Mouse (Mus musculus): ENCODE data around the gene Sptlc2. TPM values are rescaled to one million over a fixed set of nuclear protein-coding genes. Genes with fewer than 3 reads are reported as not detected.

Gene Sptlc2
- polyA plus RNA-seq, 1 experiment, result 44.7 TPM

- TF ChIP-seq CEBPB (IDR thresholded peaks at IDR 0.05; ENCODE audit: low read depth) (no peak), MAX (IDR thresholded peaks at IDR 0.05) (no peak), FOSL1 (IDR thresholded peaks at IDR 0.05; ENCODE audit: insufficient read depth, low read length, poor library complexity, severe bottlenecking) (no peak), MYOG (IDR thresholded peaks at IDR 0.05; ENCODE audit: control insufficient read depth, extremely low read depth, insufficient read length) (no peak), CTCF (IDR thresholded peaks at IDR 0.05; ENCODE audit: control insufficient read depth, insufficient read depth, insufficient read length) (no peak), USF1 (IDR thresholded peaks at IDR 0.05; ENCODE audit: low read depth) (no peak), MYOD1 (IDR thresholded peaks at IDR 0.05; ENCODE audit: control insufficient read depth, insufficient read length, low read depth) (no peak)
- Histone ChIP-seq H3K79me2 (ENCODE audit: control insufficient read depth, insufficient read depth) (no peaks in the 10 kb centered on the region), H3K36me3 (ENCODE audit: control insufficient read depth, insufficient read depth) (no peaks in the 10 kb centered on the region), H3K27me3 (ENCODE audit: control insufficient read depth, insufficient read depth, insufficient read length) (no peaks in the 10 kb centered on the region), H3ac (ENCODE audit: control insufficient read depth, insufficient read length, low read depth) (no peak overlapping the region), H3K4me3 (ENCODE audit: insufficient read depth, poor library complexity, severe bottlenecking) (no peak overlapping the region), H3K79me3 (ENCODE audit: low read depth) (no peaks in the 10 kb centered on the region)
Measured at GRCm38 (mm10) chr12:87405165-87405564, 17.0 kb upstream of the Sptlc2 start.

- no peak for TF ChIP-seq CTCF (IDR thresholded peaks at IDR 0.05; ENCODE audit: control insufficient read depth, insufficient read depth, insufficient read length)
- TF ChIP-seq FOSL1 (IDR thresholded peaks at IDR 0.05; ENCODE audit: insufficient read depth, low read length, poor library complexity, severe bottlenecking), result no peak
- no peak for TF ChIP-seq MYOG (IDR thresholded peaks at IDR 0.05; ENCODE audit: control insufficient read depth, extremely low read depth, insufficient read length)
- TF ChIP-seq MYOD1 (IDR thresholded peaks at IDR 0.05; ENCODE audit: control insufficient read depth, insufficient read length, low read depth), result no peak
- no peak for TF ChIP-seq MAX (IDR thresholded peaks at IDR 0.05)
- TF ChIP-seq USF1 (IDR thresholded peaks at IDR 0.05; ENCODE audit: low read depth), result no peak
- no peak for TF ChIP-seq CEBPB (IDR thresholded peaks at IDR 0.05; ENCODE audit: low read depth)
- Histone ChIP-seq H3K79me3 (ENCODE audit: low read depth) (no peaks in the 10 kb centered on the region), H3K79me2 (ENCODE audit: control insufficient read depth, insufficient read depth) (no peaks in the 10 kb centered on the region), H3K27me3 (ENCODE audit: control insufficient read depth, insufficient read depth, insufficient read length) (no peaks in the 10 kb centered on the region), H3K36me3 (ENCODE audit: control insufficient read depth, insufficient read depth) (no peaks in the 10 kb centered on the region), H3ac (ENCODE audit: control insufficient read depth, insufficient read length, low read depth) (no peak overlapping the region), H3K4me3 (ENCODE audit: insufficient read depth, poor library complexity, severe bottlenecking) (no peak overlapping the region)
Measured at GRCm38 (mm10) chr12:87401883-87402282, 13.7 kb upstream of the Sptlc2 start.

GRCm38 (mm10) chr12:87399119-87399819 is 11.1 kb upstream of the Sptlc2 start:
- Histone ChIP-seq H3K79me3 (ENCODE audit: low read depth) (no peaks in the 10 kb centered on the region), H3K27me3 (ENCODE audit: control insufficient read depth, insufficient read depth, insufficient read length) (no peaks in the 10 kb centered on the region), H3K4me3 (ENCODE audit: insufficient read depth, poor library complexity, severe bottlenecking) (no peak overlapping the region), H3K79me2 (ENCODE audit: control insufficient read depth, insufficient read depth) (no peaks in the 10 kb centered on the region), H3K36me3 (ENCODE audit: control insufficient read depth, insufficient read depth) (no peaks in the 10 kb centered on the region), H3ac (ENCODE audit: control insufficient read depth, insufficient read length, low read depth) (no peak overlapping the region)
- TF ChIP-seq MYOD1 (IDR thresholded peaks at IDR 0.05; ENCODE audit: control insufficient read depth, insufficient read length, low read depth) (no peak), CEBPB (IDR thresholded peaks at IDR 0.05; ENCODE audit: low read depth) (no peak), MAX (IDR thresholded peaks at IDR 0.05) (no peak), FOSL1 (IDR thresholded peaks at IDR 0.05; ENCODE audit: insufficient read depth, low read length, poor library complexity, severe bottlenecking) (no peak)

- Histone ChIP-seq H3K27me3 (ENCODE audit: control insufficient read depth, insufficient read depth, insufficient read length) (no peaks in the 10 kb centered on the region), H3ac (ENCODE audit: control insufficient read depth, insufficient read length, low read depth) (no peak overlapping the region), H3K79me3 (ENCODE audit: low read depth) (no peaks in the 10 kb centered on the region), H3K4me3 (ENCODE audit: insufficient read depth, poor library complexity, severe bottlenecking) (no peak overlapping the region), H3K36me3 (ENCODE audit: control insufficient read depth, insufficient read depth) (no peaks in the 10 kb centered on the region), H3K79me2 (ENCODE audit: control insufficient read depth, insufficient read depth) (no peaks in the 10 kb centered on the region)
- TF ChIP-seq CTCF (IDR thresholded peaks at IDR 0.05; ENCODE audit: control insufficient read depth, insufficient read depth, insufficient read length) (no peak), MAX (IDR thresholded peaks at IDR 0.05) (no peak), FOSL1 (IDR thresholded peaks at IDR 0.05; ENCODE audit: insufficient read depth, low read length, poor library complexity, severe bottlenecking) (no peak), USF1 (IDR thresholded peaks at IDR 0.05; ENCODE audit: low read depth) (no peak), CEBPB (IDR thresholded peaks at IDR 0.05; ENCODE audit: low read depth) (no peak), MYOG (IDR thresholded peaks at IDR 0.05; ENCODE audit: control insufficient read depth, extremely low read depth, insufficient read length) (no peak), MYOD1 (IDR thresholded peaks at IDR 0.05; ENCODE audit: control insufficient read depth, insufficient read length, low read depth) (no peak)
Measured at GRCm38 (mm10) chr12:87397811-87398417, 9.8 kb upstream of the Sptlc2 start.

GRCm38 (mm10) chr12:87397126-87397525 is 9.0 kb upstream of the Sptlc2 start:
- no peaks in the 10 kb centered on the region for H3K36me3 ChIP-seq (ENCODE audit: control insufficient read depth, insufficient read depth)
- H3ac ChIP-seq (ENCODE audit: control insufficient read depth, insufficient read length, low read depth), result no peak overlapping the region
- H3K79me3 ChIP-seq (ENCODE audit: low read depth), result no peaks in the 10 kb centered on the region
- TF ChIP-seq MAX (IDR thresholded peaks at IDR 0.05) (no peak), MYOD1 (IDR thresholded peaks at IDR 0.05; ENCODE audit: control insufficient read depth, insufficient read length, low read depth) (no peak), USF1 (IDR thresholded peaks at IDR 0.05; ENCODE audit: low read depth) (no peak), FOSL1 (IDR thresholded peaks at IDR 0.05; ENCODE audit: insufficient read depth, low read length, poor library complexity, severe bottlenecking) (no peak), MYOG (IDR thresholded peaks at IDR 0.05; ENCODE audit: control insufficient read depth, extremely low read depth, insufficient read length) (no peak), CTCF (IDR thresholded peaks at IDR 0.05; ENCODE audit: control insufficient read depth, insufficient read depth, insufficient read length) (no peak), CEBPB (IDR thresholded peaks at IDR 0.05; ENCODE audit: low read depth) (no peak)
- H3K27me3 ChIP-seq (ENCODE audit: control insufficient read depth, insufficient read depth, insufficient read length), result no peaks in the 10 kb centered on the region
- no peaks in the 10 kb centered on the region for H3K79me2 ChIP-seq (ENCODE audit: control insufficient read depth, insufficient read depth)
- no peak overlapping the region for H3K4me3 ChIP-seq (ENCODE audit: insufficient read depth, poor library complexity, severe bottlenecking)
